Mouse (Mus musculus) cerebellum, adult 2 months (tissue): Measurements from ENCODE around the gene Ins2.

Experiments
- CTCF ChIP-seq: fragments of 200-500 bp; IDR thresholded peaks from 2 replicates; pipeline ENCODE4 v1.5.1; 2011; ENCODE audit warnings: low read depth, mild to moderate bottlenecking, control low read depth, low read length, moderate library complexity, borderline replicate concordance; ENCODE audit not compliant: insufficient read depth
- POLR2A ChIP-seq: fragments of 200-500 bp; IDR thresholded peaks from 2 replicates; pipeline ENCODE4 v1.6.1; 2011; ENCODE audit warnings: low read length, control low read depth, borderline replicate concordance; ENCODE audit not compliant: insufficient read depth

- no peak for TF ChIP-seq CTCF
- TF ChIP-seq POLR2A = no peak
Observed at GRCm38 (mm10) chr7:142789667-142790066, 46.5 kb upstream of the Ins2 start.
